Mouse (Mus musculus): ENCODE results near the gene Gm49342. TPM values are rescaled to one million over a fixed set of nuclear protein-coding genes. Genes with fewer than 3 reads are reported as not detected.
A peak's percentile ranks its signal among the peaks of the same experiment; 100 is the strongest.
"Not testable (repeated sequence)": the region's sequence is repeated elsewhere in the genome, so short reads cannot be mapped to it uniquely, and the experiment has no call there.

The Gm49342 gene
- total RNA-seq, 2 experiments from 2014 or later = 8.4 to 9.2 TPM

DNA sequence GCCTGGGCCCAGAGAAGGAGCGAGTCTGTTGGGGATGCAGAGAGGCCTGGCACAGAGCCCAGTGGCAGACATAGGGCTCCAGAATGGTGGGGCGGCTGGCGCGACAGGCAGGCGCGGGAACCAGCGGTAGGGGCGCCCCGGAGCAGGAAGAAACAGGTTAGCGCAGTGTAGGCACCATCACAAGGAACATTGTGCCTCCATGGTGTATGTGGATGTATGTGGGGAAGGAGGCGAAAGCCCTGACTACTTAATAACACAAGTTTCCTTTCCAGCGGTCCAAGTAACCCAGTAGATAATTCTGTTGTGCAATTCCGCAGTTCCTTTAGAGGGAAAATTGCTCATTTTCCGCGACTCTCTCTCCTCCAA is 334 bp downstream of the Gm49342 start:
- H3K4me3 ChIP-seq = peak overlapping the region; percentile 64
- H3K27ac ChIP-seq = peak overlapping the region; percentile 69
- intact Hi-C loops (cut with DNase I) = loop anchor here (2.0 kb wide), 1 partner anchor 14 kb away; the partner anchor contains the start of genes Pip4p1 and Pnp
- DNase-seq (ENCODE audit: extremely low spot score in 1 of 2, low spot score in 2 of 2) = not testable (repeated sequence)
- TF ChIP-seq CTCF (IDR thresholded peaks at IDR 0.05) = peak; percentile 37

- DNase-seq (ENCODE audit: extremely low spot score in 1 of 2, low spot score in 2 of 2) = not testable (repeated sequence)
- intact Hi-C loops (cut with DNase I) = loop anchor here (2.0 kb wide), 1 partner anchor 14 kb away; the partner anchor contains the start of genes Pip4p1 and Pnp
- peak overlapping the region; percentile 64 for H3K4me3 ChIP-seq
- peak overlapping the region; percentile 69 for H3K27ac ChIP-seq
These were observed 764 bp downstream of the Gm49342 start for GRCm38 (mm10) chr14:50945081-50945480.

DNA sequence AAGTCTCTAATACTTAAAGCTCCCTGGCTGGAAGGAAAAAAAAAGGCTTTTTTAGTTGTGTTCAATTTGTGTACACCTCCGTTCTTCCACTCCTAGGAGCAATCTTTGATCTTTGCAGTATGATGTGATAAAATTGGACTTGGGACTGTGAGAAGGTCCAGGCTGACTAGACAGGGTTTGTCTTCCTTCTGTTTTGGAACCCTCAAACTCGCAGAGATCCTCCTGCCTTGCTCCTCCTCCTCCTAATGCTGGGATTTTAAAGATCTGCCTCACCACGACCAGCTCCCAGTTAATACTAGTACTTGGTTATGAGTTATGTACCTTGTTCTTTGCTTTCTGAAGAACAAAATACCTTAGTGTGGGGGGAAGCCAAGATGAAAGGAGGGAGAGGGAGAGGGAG is 1.2 kb downstream of the Gm49342 start:
- not testable (repeated sequence) for DNase-seq (ENCODE audit: extremely low spot score in 1 of 2, low spot score in 2 of 2); H3K27ac ChIP-seq
- peak overlapping the region; percentile 64 for H3K4me3 ChIP-seq
- intact Hi-C loops (cut with DNase I) = loop anchor here (2.0 kb wide), 1 partner anchor 15 kb away; the partner anchor contains the start of genes Pip4p1 and Pnp

- DNase-seq (ENCODE audit: extremely low spot score in 1 of 2, low spot score in 2 of 2) = no peak
- Histone ChIP-seq H3K27ac (no peak overlapping the region), H3K4me3 (no peak overlapping the region)
- TF ChIP-seq CTCF (IDR thresholded peaks at IDR 0.05) = no peak
- intact Hi-C loops (cut with DNase I) = no loop called here
These were observed 11.2 kb downstream of the Gm49342 start for GRCm38 (mm10) chr14:50955487-50955886.

GRCm38 (mm10) chr14:50955942-50956508 is 11.7 kb downstream of the Gm49342 start, which contains the start of gene Pnp2:
Gene Pnp2 (plus strand): TSS chr14:50955992.
- Histone ChIP-seq H3K27ac (peak within 1 kb of the TSS; percentile 4; the same call in 1 of the 2 replicates), H3K4me3 (peak within 1 kb of the TSS; percentile 30; the same call in 1 of the 2 replicates)
- intact Hi-C loops (cut with DNase I) = not testable (repeated sequence)
- DNase-seq (ENCODE audit: extremely low spot score in 1 of 2, low spot score in 2 of 2) = peak; percentile 47 to 59

DNA sequence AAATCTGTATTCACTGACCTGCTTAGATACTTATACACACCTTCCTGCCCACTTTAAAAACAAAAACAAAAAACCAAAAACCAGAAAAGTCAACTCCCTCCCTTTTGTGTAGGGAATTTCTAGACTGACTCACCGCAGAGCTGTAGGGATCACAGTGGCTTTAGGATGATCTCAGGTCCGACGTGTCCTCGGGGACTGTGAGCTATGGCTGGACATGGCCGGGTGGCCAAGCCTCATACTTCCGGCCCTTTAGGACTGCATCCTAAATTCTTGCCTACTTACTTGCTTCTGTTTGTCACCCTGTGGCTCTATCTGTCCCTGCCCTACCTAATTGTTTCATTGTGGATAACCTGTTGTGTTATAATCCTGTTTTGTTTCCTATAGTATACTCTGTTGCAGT is 12.4 kb downstream of the Gm49342 start:
- intact Hi-C loops (cut with DNase I); H3K4me3 ChIP-seq; DNase-seq (ENCODE audit: extremely low spot score in 1 of 2, low spot score in 2 of 2); H3K27ac ChIP-seq: not testable (repeated sequence)

- H3K27ac ChIP-seq; intact Hi-C loops (cut with DNase I); DNase-seq (ENCODE audit: extremely low spot score in 1 of 2, low spot score in 2 of 2); H3K4me3 ChIP-seq: not testable (repeated sequence)
These were observed 12.8 kb downstream of the Gm49342 start for GRCm38 (mm10) chr14:50957146-50957545.

DNA sequence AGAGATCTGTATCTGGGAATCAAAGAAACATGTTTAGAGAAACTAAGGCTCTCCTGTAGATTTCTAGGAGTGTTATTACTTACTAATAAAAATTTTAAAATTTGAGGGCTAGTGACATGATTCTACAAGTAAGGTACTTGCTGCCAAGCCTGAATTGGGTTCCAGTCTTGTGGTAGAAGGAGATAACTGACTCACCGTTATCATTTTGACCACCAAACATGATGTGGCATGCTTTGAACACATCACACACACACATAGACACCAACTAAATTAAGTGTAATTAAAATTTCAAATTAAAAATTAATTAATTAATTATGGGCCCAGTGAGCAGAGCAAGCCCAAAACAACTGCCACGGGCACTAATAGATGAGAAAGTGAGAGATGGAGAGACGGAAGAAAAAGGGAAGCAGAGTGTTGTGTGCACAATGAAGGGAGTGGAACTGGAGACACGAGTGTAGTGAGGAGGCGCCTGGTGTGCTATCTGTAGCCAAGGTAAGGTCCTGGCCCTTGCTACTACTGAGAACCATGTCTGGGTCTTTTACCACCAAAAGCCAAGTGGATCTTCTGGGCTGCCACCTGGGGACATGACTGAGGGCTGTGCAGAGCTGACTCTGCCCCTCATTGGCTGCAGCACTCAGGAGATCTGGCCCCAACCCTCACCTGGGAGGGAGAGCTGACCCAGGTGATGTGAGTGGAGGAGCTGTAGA is 14.1 kb downstream of the Gm49342 start:
- DNase-seq (ENCODE audit: extremely low spot score in 1 of 2, low spot score in 2 of 2); intact Hi-C loops (cut with DNase I); H3K27ac ChIP-seq; H3K4me3 ChIP-seq: not testable (repeated sequence)

DNA sequence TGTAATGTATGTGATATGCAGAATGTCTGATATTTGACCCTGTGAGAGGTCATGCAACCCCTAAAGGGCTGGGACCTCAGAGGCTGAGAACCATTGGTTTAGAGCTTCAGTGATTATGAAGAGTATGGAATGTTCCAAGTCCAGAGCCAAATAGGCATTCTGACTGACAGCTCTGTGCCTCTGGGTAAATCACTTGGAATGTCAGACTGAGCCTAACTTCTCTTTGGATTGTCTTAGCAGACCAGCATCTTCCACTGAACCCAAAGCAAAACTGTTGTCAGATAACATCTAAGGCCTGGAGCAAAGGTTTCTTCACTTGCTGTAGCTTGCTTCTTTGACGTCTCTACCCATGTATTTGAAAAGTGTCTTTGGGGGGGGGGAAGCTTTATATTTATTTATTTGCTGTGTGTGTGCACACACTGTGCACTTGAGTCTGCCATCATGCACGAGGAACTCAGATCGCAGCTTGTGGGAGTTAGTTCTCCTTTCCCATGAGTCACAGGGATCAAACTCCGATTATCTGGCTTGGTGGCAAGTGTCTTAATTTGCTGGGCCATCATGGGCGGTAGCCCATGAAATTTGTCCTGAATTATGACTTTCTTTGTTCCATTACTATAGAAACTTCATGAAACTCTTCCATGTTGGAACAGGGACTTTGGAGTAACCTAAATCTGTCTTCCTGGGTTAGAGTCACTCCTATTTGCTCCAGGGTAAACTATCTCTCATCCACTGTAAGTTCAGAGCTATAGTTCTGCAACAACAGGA is 24.1 kb downstream of the Gm49342 start:
- intact Hi-C loops (cut with DNase I) = no loop called here
- TF ChIP-seq CTCF (IDR thresholded peaks at IDR 0.05) = no peak
- Histone ChIP-seq H3K4me3 (no peak overlapping the region), H3K27ac (peak overlapping the region; percentile 32; the same call in 1 of the 2 replicates)
- no peak for DNase-seq (ENCODE audit: extremely low spot score in 1 of 2, low spot score in 2 of 2)

- no peak for TF ChIP-seq CTCF (IDR thresholded peaks at IDR 0.05)
- DNase-seq (ENCODE audit: extremely low spot score in 1 of 2, low spot score in 2 of 2) = no peak
- Histone ChIP-seq H3K27ac (peak overlapping the region; percentile 47; the same call in 1 of the 2 replicates), H3K4me3 (no peak overlapping the region)
- intact Hi-C loops (cut with DNase I) = no loop called here
These were observed 24.7 kb downstream of the Gm49342 start for GRCm38 (mm10) chr14:50969041-50969440.

DNA sequence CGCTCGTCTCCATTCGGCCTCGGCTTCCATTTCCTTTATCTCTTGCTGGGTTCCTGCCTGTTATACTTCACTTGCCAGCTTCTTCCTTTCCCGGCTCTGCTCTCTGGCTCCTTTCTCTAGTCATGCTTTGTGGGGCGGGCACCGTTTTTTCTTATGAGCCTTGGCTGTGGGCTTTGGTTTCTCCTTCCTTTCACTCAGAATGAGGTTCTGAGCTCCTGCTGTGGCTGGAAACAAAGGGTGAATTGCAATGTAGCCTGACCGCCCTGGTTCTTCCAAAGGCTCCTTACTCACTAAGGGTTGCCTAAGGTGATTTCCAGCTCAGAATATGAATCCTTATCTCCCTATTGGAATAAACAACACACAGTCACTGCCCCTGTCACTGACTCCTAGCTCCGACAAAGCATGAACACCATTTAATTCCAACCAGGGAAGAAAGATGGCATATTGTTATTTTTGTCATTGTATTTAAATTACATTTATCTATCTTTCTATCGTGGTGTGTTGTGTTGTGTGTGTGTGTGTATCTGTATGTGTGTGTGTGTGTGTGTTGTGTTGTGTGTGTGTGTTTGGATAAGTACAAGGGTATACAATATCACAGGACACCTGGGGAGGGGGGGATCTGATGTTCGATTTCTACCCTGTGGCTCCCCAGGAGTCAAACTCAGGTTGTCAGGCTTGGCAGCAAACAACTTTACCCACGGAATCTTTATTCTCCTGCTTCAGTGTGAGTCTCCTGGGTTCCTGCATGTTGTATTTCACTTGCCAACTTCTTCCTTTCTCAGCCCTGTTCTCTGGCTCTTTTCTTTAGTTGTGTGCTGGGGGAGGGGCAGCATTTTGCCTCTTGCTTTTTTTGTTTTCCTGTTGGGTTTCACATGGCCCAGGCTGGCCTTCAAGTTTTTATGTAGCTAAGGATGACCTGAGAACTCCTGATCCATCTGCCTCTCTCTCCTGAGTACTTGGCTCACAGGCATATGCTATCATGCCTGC is 25.5 kb downstream of the Gm49342 start:
- Histone ChIP-seq H3K4me3 (no peak overlapping the region), H3K27ac (peak overlapping the region; percentile 47; the same call in 1 of the 2 replicates)
- TF ChIP-seq CTCF (IDR thresholded peaks at IDR 0.05) = no peak
- DNase-seq (ENCODE audit: extremely low spot score in 1 of 2, low spot score in 2 of 2) = peak in 1 of 2 experiments; percentile 44
- intact Hi-C loops (cut with DNase I) = no loop called here
